Mouse (Mus musculus): ENCODE measurements around the gene Ttll1. TPM values are rescaled to one million over a fixed set of nuclear protein-coding genes. Genes with fewer than 3 reads are reported as not detected.
A peak's percentile ranks its signal among the peaks of the same experiment; 100 is the strongest.

Gene Ttll1
- polyA plus RNA-seq, 1 experiment from 2014 or later = 13.8 TPM

DNA sequence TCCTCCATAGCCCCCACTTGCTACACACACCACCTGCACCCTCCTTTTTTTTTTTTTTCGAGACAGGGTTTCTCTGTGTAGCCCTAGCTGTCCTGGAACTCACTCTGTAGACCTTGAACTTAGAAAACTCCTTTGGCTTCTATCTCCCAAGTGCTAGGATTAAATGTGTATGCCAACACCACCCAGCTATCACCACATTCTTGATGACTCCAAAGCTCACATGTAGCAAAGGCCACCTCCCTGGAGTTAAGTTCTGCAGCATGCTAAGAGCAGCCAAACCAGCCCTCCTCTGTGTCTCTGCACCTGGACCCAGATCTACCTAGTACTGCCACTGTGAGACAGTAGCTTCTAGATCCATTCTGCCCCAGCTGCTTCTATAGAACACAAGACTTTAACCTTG, 53.2 kb downstream of the Ttll1 start:
- no peaks in the 10 kb centered on the region for H3K27me3 ChIP-seq (replicated peaks; ENCODE audit: insufficient read depth, low read length)
- WGBS = 87% methylated on average over 1 of the region's 1 CpGs
- H3K36me3 ChIP-seq (ENCODE audit: insufficient read depth, low read length) = no peaks in the 10 kb centered on the region
- TF ChIP-seq EP300 (IDR thresholded peaks at IDR 0.05) (no peak), CTCF (IDR thresholded peaks at IDR 0.05) (no peak)
- H3K4me2 ChIP-seq (replicated peaks; ENCODE audit: low read depth, low read length) = no peak overlapping the region
- no peak overlapping the region for H3K4me3 ChIP-seq (ENCODE audit: low read depth, low read length)
- DNase-seq (ENCODE audit: low spot score) (no peak), ATAC-seq (no peak)
- H3K9me3 ChIP-seq (ENCODE audit: low read length) = no peaks in the 10 kb centered on the region
- no peak overlapping the region for H3K9ac ChIP-seq (replicated peaks; ENCODE audit: low read depth)
- peaks cover 4% of the 10 kb centered on the region; the same call in 1 of the 2 replicates for H3K4me1 ChIP-seq (ENCODE audit: insufficient read depth, low read depth, low read length)
- H3K27ac ChIP-seq (ENCODE audit: low read length) = no peak overlapping the region

DNA sequence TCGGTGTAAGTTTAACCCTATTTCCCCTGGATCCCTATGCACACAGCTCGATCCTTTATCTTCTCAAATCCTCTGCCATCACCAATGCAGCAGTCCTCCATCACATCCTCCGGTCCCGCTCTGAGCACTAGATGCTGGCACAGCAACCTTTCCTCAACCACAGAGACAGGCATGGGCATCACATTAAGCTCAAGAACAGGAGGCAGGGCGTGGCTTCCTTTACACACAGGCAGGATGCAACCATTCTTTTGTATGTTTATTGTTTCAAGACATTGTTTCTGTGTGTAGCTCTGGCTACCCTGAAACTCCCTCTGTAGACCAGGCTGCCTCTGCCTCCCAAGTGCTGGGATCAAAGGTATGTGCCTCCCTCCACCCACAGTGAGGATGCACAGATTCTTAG, 55.1 kb downstream of the Ttll1 start:
- Histone ChIP-seq H3K9me3 (ENCODE audit: low read length) (no peaks in the 10 kb centered on the region), H3K27ac (ENCODE audit: low read length) (no peak overlapping the region), H3K9ac (replicated peaks; ENCODE audit: low read depth) (no peak overlapping the region), H3K4me3 (ENCODE audit: low read depth, low read length) (no peak overlapping the region), H3K27me3 (replicated peaks; ENCODE audit: insufficient read depth, low read length) (no peaks in the 10 kb centered on the region), H3K4me2 (replicated peaks; ENCODE audit: low read depth, low read length) (no peak overlapping the region), H3K36me3 (ENCODE audit: insufficient read depth, low read length) (no peaks in the 10 kb centered on the region), H3K4me1 (ENCODE audit: insufficient read depth, low read depth, low read length) (peaks cover 11% of the 10 kb centered on the region; the same call in 1 of the 2 replicates)
- no peak for TF ChIP-seq EP300 (IDR thresholded peaks at IDR 0.05)
- no peak for TF ChIP-seq CTCF (IDR thresholded peaks at IDR 0.05)
- WGBS = 74% methylated on average over 5 of the region's 5 CpGs
- ATAC-seq (peak; percentile 43; the same call in 1 of the 2 replicates), DNase-seq (ENCODE audit: low spot score) (peak; percentile 41)

DNA sequence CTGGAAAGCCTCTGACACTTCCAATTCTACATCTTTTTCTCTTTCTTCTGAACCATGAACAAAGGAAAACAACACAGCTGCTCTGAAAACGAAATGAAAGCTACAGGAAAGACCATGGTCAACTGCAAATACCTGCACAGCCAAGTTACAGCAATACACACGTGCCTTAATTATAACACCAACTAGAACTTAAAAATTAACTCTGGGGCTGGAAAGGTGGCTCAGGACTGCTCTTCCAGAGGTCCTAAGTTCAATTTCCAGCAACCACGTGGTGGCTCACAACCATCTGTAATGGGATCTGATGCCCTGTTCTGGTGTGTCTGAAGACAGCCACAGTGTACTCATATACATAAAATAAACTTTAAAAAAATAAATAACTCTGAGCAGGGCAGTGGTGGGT, 55.7 kb downstream of the Ttll1 start:
- TF ChIP-seq EP300 (IDR thresholded peaks at IDR 0.05) = no peak
- TF ChIP-seq CTCF (IDR thresholded peaks at IDR 0.05) = no peak
- no peaks in the 10 kb centered on the region for H3K27me3 ChIP-seq (replicated peaks; ENCODE audit: insufficient read depth, low read length)
- no peaks in the 10 kb centered on the region for H3K9me3 ChIP-seq (ENCODE audit: low read length)
- H3K4me1 ChIP-seq (ENCODE audit: insufficient read depth, low read depth, low read length) = peaks cover 11% of the 10 kb centered on the region; the same call in 1 of the 2 replicates
- ATAC-seq (no peak), DNase-seq (ENCODE audit: low spot score) (no peak)
- no peak overlapping the region for H3K4me2 ChIP-seq (replicated peaks; ENCODE audit: low read depth, low read length)
- H3K9ac ChIP-seq (replicated peaks; ENCODE audit: low read depth) = no peak overlapping the region
- H3K27ac ChIP-seq (ENCODE audit: low read length) = no peak overlapping the region
- WGBS = 60% methylated on average over 3 of the region's 3 CpGs
- H3K4me3 ChIP-seq (ENCODE audit: low read depth, low read length) = no peak overlapping the region
- no peaks in the 10 kb centered on the region for H3K36me3 ChIP-seq (ENCODE audit: insufficient read depth, low read length)

DNA sequence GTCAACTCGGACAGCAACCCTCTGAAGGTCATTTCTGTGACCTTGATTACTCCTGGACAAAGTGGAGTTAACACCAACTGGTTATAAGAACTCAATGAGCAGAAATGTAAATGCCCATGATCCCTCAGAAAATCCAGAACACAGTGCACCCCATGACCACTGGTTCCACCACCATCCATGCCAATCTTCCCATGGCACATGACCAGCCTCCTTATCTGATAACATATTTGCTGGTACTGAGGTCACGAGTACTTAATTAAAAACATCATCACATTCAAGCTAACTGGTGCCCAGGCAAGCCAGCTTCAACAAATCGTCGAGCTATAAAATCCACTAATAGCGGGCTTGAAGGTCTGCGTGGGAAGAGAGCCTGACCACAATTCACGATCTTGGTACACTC, 56.3 kb downstream of the Ttll1 start:
- peaks cover 11% of the 10 kb centered on the region; the same call in 1 of the 2 replicates for H3K4me1 ChIP-seq (ENCODE audit: insufficient read depth, low read depth, low read length)
- no peak overlapping the region for H3K4me2 ChIP-seq (replicated peaks; ENCODE audit: low read depth, low read length)
- ATAC-seq = no peak
- DNase-seq (ENCODE audit: low spot score) = no peak
- no peak for TF ChIP-seq CTCF (IDR thresholded peaks at IDR 0.05)
- TF ChIP-seq EP300 (IDR thresholded peaks at IDR 0.05) = no peak
- H3K27me3 ChIP-seq (replicated peaks; ENCODE audit: insufficient read depth, low read length) = no peaks in the 10 kb centered on the region
- WGBS = 82% methylated on average over 7 of the region's 7 CpGs
- no peak overlapping the region for H3K4me3 ChIP-seq (ENCODE audit: low read depth, low read length)
- no peaks in the 10 kb centered on the region for H3K9me3 ChIP-seq (ENCODE audit: low read length)
- H3K9ac ChIP-seq (replicated peaks; ENCODE audit: low read depth) = no peak overlapping the region
- no peak overlapping the region; the same call in 1 of the 2 replicates for H3K27ac ChIP-seq (ENCODE audit: low read length)
- H3K36me3 ChIP-seq (ENCODE audit: insufficient read depth, low read length) = no peaks in the 10 kb centered on the region

DNA sequence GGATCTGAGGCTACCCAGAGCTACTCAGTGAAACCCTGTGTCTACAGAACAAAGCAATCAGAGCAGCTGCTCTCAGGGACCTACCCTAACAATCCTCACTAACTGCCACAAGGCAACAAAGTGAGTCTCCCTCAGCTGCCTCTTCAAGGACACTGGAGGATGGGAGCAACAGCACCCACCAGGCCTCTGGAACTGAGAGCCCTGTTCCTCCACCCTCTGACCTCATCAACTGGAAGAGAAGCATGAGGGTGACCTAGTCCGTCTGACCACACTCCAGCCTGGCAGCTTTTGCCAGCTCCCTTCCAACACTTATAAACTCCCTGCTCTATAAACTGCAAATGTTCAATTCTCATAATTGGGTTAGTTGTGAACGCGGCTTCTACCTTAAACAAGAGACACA, 56.8 kb downstream of the Ttll1 start:
- Histone ChIP-seq H3K9ac (replicated peaks; ENCODE audit: low read depth) (no peak overlapping the region), H3K27me3 (replicated peaks; ENCODE audit: insufficient read depth, low read length) (no peaks in the 10 kb centered on the region), H3K27ac (ENCODE audit: low read length) (peak overlapping the region; percentile 32; the same call in 1 of the 2 replicates), H3K4me2 (replicated peaks; ENCODE audit: low read depth, low read length) (no peak overlapping the region), H3K9me3 (ENCODE audit: low read length) (no peaks in the 10 kb centered on the region), H3K4me3 (ENCODE audit: low read depth, low read length) (no peak overlapping the region), H3K36me3 (ENCODE audit: insufficient read depth, low read length) (no peaks in the 10 kb centered on the region), H3K4me1 (ENCODE audit: insufficient read depth, low read depth, low read length) (peaks cover 11% of the 10 kb centered on the region; the same call in 1 of the 2 replicates)
- WGBS = 76% methylated on average over 3 of the region's 3 CpGs
- DNase-seq (ENCODE audit: low spot score) (no peak), ATAC-seq (no peak)
- TF ChIP-seq EP300 (IDR thresholded peaks at IDR 0.05) = no peak
- TF ChIP-seq CTCF (IDR thresholded peaks at IDR 0.05) = no peak

DNA sequence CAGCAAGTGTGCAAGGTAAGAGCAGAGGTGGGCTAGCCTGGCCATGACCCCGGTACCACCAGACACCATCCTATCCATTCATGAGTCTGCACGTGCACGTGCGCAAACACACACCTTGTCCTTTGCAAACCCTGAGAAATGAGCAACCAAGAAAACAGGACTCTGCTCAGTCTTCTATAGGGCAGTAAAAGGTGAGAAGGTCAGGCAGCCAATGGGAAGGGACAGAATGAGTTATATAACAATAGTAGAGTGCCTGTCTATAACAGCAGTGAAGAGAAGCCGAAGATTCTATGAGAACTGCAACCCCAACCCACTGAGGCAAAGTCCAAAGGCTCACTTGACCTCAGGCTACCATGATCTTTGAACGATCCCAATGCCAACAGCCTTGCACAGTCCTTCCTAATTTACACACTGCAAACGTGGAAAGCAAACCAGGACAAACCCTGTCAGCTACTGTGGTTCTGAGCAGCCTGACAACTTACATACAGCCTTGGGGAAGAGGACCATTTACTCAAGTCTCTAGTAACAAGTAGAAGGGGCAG, 58.4 kb downstream of the Ttll1 start:
- Histone ChIP-seq H3K4me1 (ENCODE audit: insufficient read depth, low read depth, low read length) (peaks cover 22% of the 10 kb centered on the region; the same call in 1 of the 2 replicates), H3K9ac (replicated peaks; ENCODE audit: low read depth) (no peak overlapping the region), H3K4me2 (replicated peaks; ENCODE audit: low read depth, low read length) (no peak overlapping the region), H3K4me3 (ENCODE audit: low read depth, low read length) (no peak overlapping the region), H3K27ac (ENCODE audit: low read length) (peak overlapping the region; percentile 28), H3K27me3 (replicated peaks; ENCODE audit: insufficient read depth, low read length) (no peaks in the 10 kb centered on the region), H3K36me3 (ENCODE audit: insufficient read depth, low read length) (no peaks in the 10 kb centered on the region), H3K9me3 (ENCODE audit: low read length) (no peaks in the 10 kb centered on the region)
- DNase-seq (ENCODE audit: low spot score) (no peak), ATAC-seq (no peak)
- 75% methylated on average over 7 of the region's 7 CpGs for WGBS
- no peak for TF ChIP-seq CTCF (IDR thresholded peaks at IDR 0.05)
- no peak for TF ChIP-seq EP300 (IDR thresholded peaks at IDR 0.05)
